Mouse (Mus musculus) heart, postnatal 36 days (tissue): ENCODE measurements around the gene Kcnt1. TPM values are rescaled to one million over a fixed set of nuclear protein-coding genes. Genes with fewer than 3 reads are reported as not detected.
"Not testable (repeated sequence)": the region's sequence is repeated elsewhere in the genome, so short reads cannot be mapped to it uniquely, and the experiment has no call there.

Source experiments
- DNase-seq, 2 experiments: peaks; one replicate each; pipeline ENCODE4 v3.0.0; 2021 to 2022
- intact Hi-C: fragments of 180-260 bp; cut with DNase I; formaldehyde crosslinking; loops from one replicate; pipeline ENCODE4 v1.15.1; 2025
- total RNA-seq, 2 experiments: library from RNA; stranded (reverse); gene quantifications; 2 replicates each; pipeline ENCODE4 v1.2.3; 2021

Kcnt1 gene
- under 1 TPM; 0.22 to 0.27 TPM for total RNA-seq

DNA sequence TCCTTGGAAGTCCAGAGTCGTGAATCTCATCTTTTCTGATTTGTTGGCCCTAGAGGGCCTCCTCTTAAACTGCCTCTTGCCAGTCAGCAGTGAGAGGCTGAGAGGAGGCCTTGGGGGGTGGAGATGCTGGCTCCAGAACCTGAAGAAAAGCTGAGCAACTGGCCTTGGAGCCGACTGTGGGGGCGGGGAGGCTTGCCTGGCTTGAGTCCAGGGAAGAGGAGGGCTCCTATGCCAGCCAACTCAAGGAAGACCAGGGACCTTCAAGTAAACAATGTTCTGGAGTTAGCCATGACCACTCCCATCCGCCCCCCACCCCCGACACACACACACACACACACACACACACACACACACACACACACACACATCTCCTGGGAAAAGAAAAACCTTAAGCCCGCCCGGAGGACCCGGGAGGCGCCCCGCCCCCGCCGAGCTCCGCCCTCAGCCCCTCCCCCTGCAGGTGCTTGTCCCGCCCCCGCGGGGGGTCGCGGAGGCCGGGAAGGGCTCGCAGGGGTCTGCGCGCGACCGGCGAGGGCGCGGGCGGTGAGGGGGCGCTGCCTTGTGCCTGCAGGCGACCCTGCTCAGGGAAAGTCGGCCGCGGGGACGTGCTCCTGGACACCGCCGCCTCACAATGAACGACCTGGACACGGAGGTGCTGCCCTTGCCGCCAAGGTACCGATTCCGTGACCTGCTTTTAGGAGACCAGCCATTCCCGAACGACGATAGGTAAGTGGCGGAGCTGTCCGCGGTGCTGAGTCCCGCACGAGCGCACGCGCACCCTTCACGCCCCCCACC is at the start of gene Kcnt1:
Kcnt1 (plus strand) TSS at position 398 of the 795 bp plus-strand sequence.
- peak; percentile 15 to 29 for DNase-seq

GRCm38 (mm10) chr2:25815748-25816147 is 47.8 kb upstream of the Kcnt1 start, which contains the start of gene Glt6d1:
Gene Glt6d1 (minus strand): TSS chr2:25815848.
- intact Hi-C loops, DNase-seq: not testable (repeated sequence)

More for the DNA sequence above, at the start of gene Kcnt1:
- intact Hi-C loops = no loop called here

DNA sequence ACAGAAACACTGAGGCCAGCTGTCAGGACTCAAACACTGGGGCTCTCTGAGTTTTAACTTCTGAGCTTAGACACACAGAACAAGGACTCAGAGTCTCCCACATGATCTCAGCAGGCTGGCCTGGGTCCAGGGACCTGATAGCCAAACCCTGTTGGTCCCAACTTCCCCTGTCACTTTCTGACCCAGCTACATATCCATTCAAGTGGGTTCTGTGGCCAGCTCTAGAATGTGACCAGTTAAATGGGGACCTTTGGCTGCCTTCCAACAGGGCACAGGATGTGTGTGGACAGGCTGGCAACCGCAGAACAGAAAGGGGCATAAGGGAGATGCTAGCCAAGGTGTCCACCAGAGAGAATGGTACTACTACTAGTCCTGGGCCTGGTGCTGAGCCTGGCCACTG is 40.7 kb upstream of the Kcnt1 start, which contains the start of gene Lcn9:
Lcn9 (plus strand) TSS at position 348 of the 400 bp plus-strand sequence.
- intact Hi-C loops = no loop called here
- peak in 1 of 2 experiments; percentile 5 for DNase-seq

- intact Hi-C loops = no loop called here
- no peak for DNase-seq
Measured at GRCm38 (mm10) chr2:25824751-25825150, 38.8 kb upstream of the Kcnt1 start.

- intact Hi-C loops = no loop called here
- DNase-seq = no peak
Measured at GRCm38 (mm10) chr2:25828344-25828947, 35.1 kb upstream of the Kcnt1 start.

DNA sequence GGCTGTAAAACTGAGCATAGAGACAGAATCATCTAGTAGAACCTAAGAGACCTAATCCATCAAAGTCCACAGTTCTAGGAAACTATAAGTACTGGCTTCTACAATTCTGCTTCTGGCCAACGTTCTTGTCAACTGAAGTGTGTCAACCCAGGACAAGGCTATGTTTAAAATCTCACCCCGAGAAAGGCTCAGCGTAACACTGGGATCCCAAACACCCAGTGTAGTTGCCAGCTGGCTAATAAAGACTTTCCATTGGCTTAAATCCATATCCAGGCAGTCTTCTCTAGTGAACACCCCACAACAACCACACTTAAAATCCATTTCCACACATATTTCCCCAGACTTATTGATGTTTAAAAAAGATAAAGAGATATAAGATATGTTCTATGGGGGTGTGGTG is 32.7 kb upstream of the Kcnt1 start:
- peak in 1 of 2 experiments; percentile 12 for DNase-seq
- intact Hi-C loops = loop anchor here (10.0 kb wide), 1 partner anchor 444 kb away; no protein-coding TSS in a partner anchor

DNA sequence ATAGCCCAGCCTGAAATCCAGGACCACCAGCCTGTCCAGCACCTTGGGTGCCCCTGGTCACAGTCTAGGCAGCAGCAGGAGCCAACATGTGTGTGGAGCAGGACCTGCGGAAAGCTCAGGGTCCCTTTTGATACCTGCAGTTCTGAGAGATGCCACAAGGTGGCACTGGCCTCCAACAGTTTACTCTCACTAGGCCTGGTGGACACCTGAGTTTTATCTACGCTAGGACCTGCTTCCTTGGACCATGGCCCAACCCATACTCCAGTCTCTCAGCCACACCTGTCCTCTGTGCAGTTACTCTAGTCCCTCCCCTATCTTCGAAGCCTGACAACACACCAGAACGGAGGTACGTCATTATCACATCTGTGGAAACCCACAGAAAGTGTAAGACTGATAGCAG is 27.2 kb upstream of the Kcnt1 start:
- intact Hi-C loops = loop anchor here (2.0 to 10.0 kb wide), 5 partner anchors 96 to 439 kb away; partner anchors contain the start of gene Ubac1
- DNase-seq = peak; percentile 58 to 79

DNA sequence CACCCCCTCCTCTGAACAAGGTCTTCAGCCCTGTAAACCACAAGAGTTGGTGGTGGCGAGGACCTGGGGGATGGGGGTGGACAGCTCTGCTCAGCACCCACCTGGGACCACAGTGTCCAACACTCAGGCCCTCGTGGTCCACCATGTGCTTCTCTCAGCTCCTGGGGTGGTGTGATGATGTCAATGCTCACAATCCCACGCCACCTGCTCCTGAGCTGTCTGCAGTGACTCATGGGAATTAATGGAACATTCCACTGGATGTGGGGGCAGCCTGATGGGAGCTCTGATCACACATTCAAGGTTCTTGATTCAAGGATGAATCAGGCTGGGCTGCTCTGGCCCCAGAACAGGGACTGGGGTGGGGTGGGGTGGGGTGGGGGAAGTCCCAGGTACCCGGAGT is 21.4 kb upstream of the Kcnt1 start:
- no peak for DNase-seq
- intact Hi-C loops = no loop called here

GRCm38 (mm10) chr2:25842758-25843157 is 20.8 kb upstream of the Kcnt1 start:
- intact Hi-C loops = no loop called here
- DNase-seq = no peak

GRCm38 (mm10) chr2:25844097-25844496 is 19.4 kb upstream of the Kcnt1 start:
- DNase-seq = no peak
- intact Hi-C loops = no loop called here

GRCm38 (mm10) chr2:25846516-25846915 is 17.0 kb upstream of the Kcnt1 start:
- intact Hi-C loops = no loop called here
- no peak for DNase-seq

DNA sequence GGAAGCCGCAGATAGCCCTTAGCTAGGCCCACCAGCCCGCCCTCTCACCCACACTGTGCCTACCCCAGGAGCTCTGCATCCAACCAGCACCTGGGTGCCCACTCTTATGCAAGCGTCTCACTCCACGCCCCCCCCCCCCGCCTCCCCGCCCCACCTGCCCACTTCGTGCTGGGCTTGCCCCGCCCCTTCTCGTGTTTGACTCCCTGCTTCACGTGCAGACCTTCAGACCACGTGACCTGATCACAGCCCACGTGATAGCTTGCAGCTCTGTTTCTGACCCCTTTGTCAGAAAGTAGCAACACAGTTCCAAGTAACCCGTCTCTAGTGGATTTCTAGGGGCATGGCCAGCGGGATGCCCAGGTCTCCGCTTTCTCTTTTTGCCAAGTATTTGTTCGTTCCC is 16.3 kb upstream of the Kcnt1 start, which contains the start of gene Sohlh1:
Sohlh1 (minus strand) TSS at position 23 of the 400 bp plus-strand sequence.
- intact Hi-C loops = no loop called here
- DNase-seq = no peak

DNA sequence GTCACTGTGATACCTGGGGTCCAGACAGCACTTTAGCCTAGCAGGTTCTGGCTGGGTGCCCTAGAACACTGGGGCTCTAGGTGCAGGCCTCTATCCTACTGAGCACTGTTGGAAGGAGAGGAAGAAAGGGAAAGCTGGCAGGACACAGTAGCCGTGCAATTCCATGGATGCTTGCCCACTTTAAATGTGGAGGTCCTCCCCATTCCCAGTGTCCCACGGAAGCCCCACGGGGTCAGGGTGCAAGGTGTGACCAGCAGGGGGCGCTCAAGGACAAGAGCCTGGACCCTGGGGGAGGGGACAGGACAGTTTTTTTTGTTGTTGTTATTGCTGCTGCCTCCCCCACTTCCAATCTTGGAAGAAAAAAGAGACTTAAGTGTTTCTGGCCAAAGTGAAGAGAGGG is 13.2 kb upstream of the Kcnt1 start:
- DNase-seq = peak; percentile 50 to 72
- intact Hi-C loops = loop anchor here (5.0 kb wide), 1 partner anchor 292 kb away; no protein-coding TSS in a partner anchor

- peak; percentile 19 to 44 for DNase-seq
- intact Hi-C loops = loop anchor here (5.0 kb wide), 1 partner anchor 290 kb away; no protein-coding TSS in a partner anchor
Measured at GRCm38 (mm10) chr2:25852626-25853025, 10.9 kb upstream of the Kcnt1 start.

GRCm38 (mm10) chr2:25853998-25854397 is 9.5 kb upstream of the Kcnt1 start:
- intact Hi-C loops = loop anchor here (5.0 kb wide), 1 partner anchor 288 kb away; no protein-coding TSS in a partner anchor
- DNase-seq = no peak

GRCm38 (mm10) chr2:25859891-25860290 is 3.6 kb upstream of the Kcnt1 start:
- intact Hi-C loops = no loop called here
- DNase-seq = no peak

DNA sequence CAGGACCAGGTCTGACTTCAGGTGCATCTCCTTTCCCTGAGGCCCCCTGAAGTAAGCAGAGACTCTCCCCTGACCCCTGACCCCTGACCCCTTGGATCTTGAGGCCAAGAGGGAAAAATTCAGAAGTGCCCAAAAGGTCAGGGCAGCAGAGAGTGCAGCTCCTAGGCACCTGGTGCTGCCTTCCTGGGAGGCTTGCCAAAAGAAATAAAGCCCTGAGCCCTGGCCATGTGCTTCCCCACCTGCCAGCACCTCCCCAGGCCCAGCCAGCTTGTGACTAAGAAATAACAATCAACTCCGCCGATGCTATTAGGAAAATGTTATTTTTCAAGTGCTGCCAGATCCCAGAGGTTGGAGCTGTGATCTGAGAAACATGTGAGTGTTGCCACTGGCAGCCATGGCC is 1.5 kb upstream of the Kcnt1 start:
- DNase-seq = no peak
- intact Hi-C loops = no loop called here

DNA sequence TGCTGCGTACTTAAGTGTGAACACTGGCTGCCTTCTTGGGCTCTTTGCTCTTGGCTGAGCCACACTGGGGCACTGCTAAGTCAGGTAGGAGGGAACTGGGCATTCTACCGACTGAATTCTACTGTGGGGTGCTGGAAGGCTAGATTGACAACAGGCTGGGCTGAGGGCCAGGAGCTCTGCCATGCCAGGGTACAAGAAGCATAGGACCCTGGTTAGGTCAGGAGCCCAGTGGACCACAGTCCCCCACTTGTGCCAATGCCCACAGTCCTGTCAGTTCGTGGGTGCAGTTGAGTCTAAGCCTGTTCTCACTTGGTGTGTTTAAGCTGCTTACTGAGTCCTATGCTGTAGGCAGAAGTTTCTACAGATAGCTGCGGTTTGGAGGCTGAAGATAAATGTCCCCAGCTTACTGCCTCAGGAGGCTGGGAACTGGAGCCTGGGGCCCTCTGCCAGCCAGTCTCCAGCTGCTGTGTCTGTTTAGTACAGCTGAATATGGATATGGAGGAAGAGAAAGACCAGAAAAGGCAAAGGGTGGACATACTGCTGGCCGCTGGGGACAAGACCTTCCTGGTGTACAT is 751 bp upstream of the Kcnt1 start:
- no peak for DNase-seq
- intact Hi-C loops = no loop called here

DNA sequence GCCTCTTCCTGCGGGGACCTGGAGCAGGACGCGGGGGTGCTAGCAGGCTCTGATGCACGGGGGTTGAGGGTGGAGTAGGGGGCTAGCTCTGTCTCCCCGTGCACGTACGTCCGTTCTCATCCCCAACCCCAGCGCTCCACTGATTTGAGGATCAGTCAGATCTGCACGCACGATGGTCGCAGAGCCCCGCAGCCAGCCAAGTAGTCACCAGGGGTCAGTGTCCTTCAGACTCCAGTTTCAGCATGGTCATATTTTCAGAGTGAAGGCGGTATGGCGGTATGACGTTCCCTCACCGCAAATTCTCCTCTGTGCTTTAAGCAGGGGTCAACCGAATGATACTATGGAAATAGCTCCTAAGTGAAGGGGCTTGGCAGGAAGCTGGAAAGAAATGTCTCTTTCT is 696 bp downstream of the Kcnt1 start:
- intact Hi-C loops = no loop called here

GRCm38 (mm10) chr2:25865412-25865811 is 1.9 kb downstream of the Kcnt1 start:
- intact Hi-C loops = no loop called here
- no peak for DNase-seq

More for the DNA sequence above, 696 bp downstream of the Kcnt1 start:
- no peak for DNase-seq

- no peak for DNase-seq
- intact Hi-C loops = no loop called here
Measured at GRCm38 (mm10) chr2:25866656-25867055, 3.1 kb downstream of the Kcnt1 start.
